Mouse (Mus musculus): ENCODE results near the gene Dnase2a. TPM values are rescaled to one million over a fixed set of nuclear protein-coding genes. Genes with fewer than 3 reads are reported as not detected.
A peak's percentile ranks its signal among the peaks of the same experiment; 100 is the strongest.

Dnase2a gene
- polyA plus RNA-seq, 1 experiment from 2014 or later = 15.4 TPM

- TF ChIP-seq EP300 (IDR thresholded peaks at IDR 0.05; ENCODE audit: low read depth) = no peak
- TF ChIP-seq CTCF (IDR thresholded peaks at IDR 0.05; ENCODE audit: low read depth) = peak; percentile 88
- H3K9me3 ChIP-seq (ENCODE audit: low read length) = no peaks in the 10 kb centered on the region
- H3K27me3 ChIP-seq (ENCODE audit: insufficient read depth, low read length) = peaks cover 29% of the 10 kb centered on the region
- ATAC-seq = peak; percentile 55
- no peak overlapping the region for H3K27ac ChIP-seq (ENCODE audit: low read depth)
- H3K9ac ChIP-seq (replicated peaks) = no peak overlapping the region
- no peaks in the 10 kb centered on the region for H3K36me3 ChIP-seq (replicated peaks; ENCODE audit: insufficient read depth, low read length)
- peak overlapping the region; percentile 53 for H3K4me2 ChIP-seq (ENCODE audit: low read depth, low read length)
- H3K4me1 ChIP-seq (ENCODE audit: insufficient read depth) = peaks cover 4% of the 10 kb centered on the region; the same call in 1 of the 2 replicates
- 5% methylated on average over 52 of the region's 52 CpGs for WGBS (ENCODE audit: insufficient replicate concordance)
- H3K4me3 ChIP-seq (ENCODE audit: low read depth, low read length) = no peak overlapping the region
- peak; percentile 83 for DNase-seq
These were observed 20.3 kb downstream of the Dnase2a start for GRCm38 (mm10) chr8:84928456-84929306.

- no peak overlapping the region for H3K27ac ChIP-seq (ENCODE audit: low read depth)
- ATAC-seq (no peak), DNase-seq (no peak)
- no peak for TF ChIP-seq CTCF (IDR thresholded peaks at IDR 0.05; ENCODE audit: low read depth)
- no peak for TF ChIP-seq EP300 (IDR thresholded peaks at IDR 0.05; ENCODE audit: low read depth)
- H3K36me3 ChIP-seq (replicated peaks; ENCODE audit: insufficient read depth, low read length) = no peaks in the 10 kb centered on the region
- peaks cover 4% of the 10 kb centered on the region; the same call in 1 of the 2 replicates for H3K4me1 ChIP-seq (ENCODE audit: insufficient read depth)
- no peak overlapping the region for H3K9ac ChIP-seq (replicated peaks)
- no peak overlapping the region for H3K4me3 ChIP-seq (ENCODE audit: low read depth, low read length)
- 76% methylated on average over 13 of the region's 13 CpGs for WGBS (ENCODE audit: insufficient replicate concordance)
- peaks cover 47% of the 10 kb centered on the region for H3K27me3 ChIP-seq (ENCODE audit: insufficient read depth, low read length)
- H3K4me2 ChIP-seq (ENCODE audit: low read depth, low read length) = no peak overlapping the region
- H3K9me3 ChIP-seq (ENCODE audit: low read length) = no peaks in the 10 kb centered on the region
These were observed 22.2 kb downstream of the Dnase2a start for GRCm38 (mm10) chr8:84930582-84930981.

- no peaks in the 10 kb centered on the region for H3K36me3 ChIP-seq (replicated peaks; ENCODE audit: insufficient read depth, low read length)
- peaks cover 70% of the 10 kb centered on the region for H3K27me3 ChIP-seq (ENCODE audit: insufficient read depth, low read length)
- no peaks in the 10 kb centered on the region for H3K9me3 ChIP-seq (ENCODE audit: low read length)
- no peak overlapping the region for H3K9ac ChIP-seq (replicated peaks)
- no peaks in the 10 kb centered on the region; the same call in none of the 2 replicates for H3K4me1 ChIP-seq (ENCODE audit: insufficient read depth)
- WGBS (ENCODE audit: insufficient replicate concordance) = 66% methylated on average over 16 of the region's 16 CpGs
- no peak overlapping the region for H3K27ac ChIP-seq (ENCODE audit: low read depth)
- TF ChIP-seq EP300 (IDR thresholded peaks at IDR 0.05; ENCODE audit: low read depth) (no peak), CTCF (IDR thresholded peaks at IDR 0.05; ENCODE audit: low read depth) (no peak)
- DNase-seq (no peak), ATAC-seq (no peak)
- no peak overlapping the region for H3K4me2 ChIP-seq (ENCODE audit: low read depth, low read length)
- H3K4me3 ChIP-seq (ENCODE audit: low read depth, low read length) = no peak overlapping the region
These were observed 25.6 kb downstream of the Dnase2a start for GRCm38 (mm10) chr8:84933767-84934559.

GRCm38 (mm10) chr8:84934860-84935259 is 26.5 kb downstream of the Dnase2a start:
- no peak overlapping the region for H3K4me2 ChIP-seq (ENCODE audit: low read depth, low read length)

GRCm38 (mm10) chr8:84935489-84935888 is 27.1 kb downstream of the Dnase2a start:
- TF ChIP-seq CTCF (IDR thresholded peaks at IDR 0.05; ENCODE audit: low read depth) = no peak
- Histone ChIP-seq H3K4me3 (ENCODE audit: low read depth, low read length) (no peak overlapping the region), H3K36me3 (replicated peaks; ENCODE audit: insufficient read depth, low read length) (no peaks in the 10 kb centered on the region), H3K27ac (ENCODE audit: low read depth) (no peak overlapping the region), H3K27me3 (ENCODE audit: insufficient read depth, low read length) (peaks cover 58% of the 10 kb centered on the region), H3K9ac (replicated peaks) (no peak overlapping the region), H3K9me3 (ENCODE audit: low read length) (no peaks in the 10 kb centered on the region), H3K4me2 (ENCODE audit: low read depth, low read length) (no peak overlapping the region), H3K4me1 (ENCODE audit: insufficient read depth) (no peaks in the 10 kb centered on the region; the same call in none of the 2 replicates)
- DNase-seq = no peak
- WGBS (ENCODE audit: insufficient replicate concordance) = 3% methylated on average over 14 of the region's 14 CpGs
- no peak; the same call in 1 of the 2 replicates for ATAC-seq

More at GRCm38 (mm10) chr8:84934860-84935259, 26.5 kb downstream of the Dnase2a start:
- H3K36me3 ChIP-seq (replicated peaks; ENCODE audit: insufficient read depth, low read length) = no peaks in the 10 kb centered on the region
- TF ChIP-seq CTCF (IDR thresholded peaks at IDR 0.05; ENCODE audit: low read depth) = no peak
- no peak overlapping the region for H3K27ac ChIP-seq (ENCODE audit: low read depth)
- H3K9ac ChIP-seq (replicated peaks) = no peak overlapping the region
- DNase-seq (no peak), ATAC-seq (no peak)
- no peaks in the 10 kb centered on the region for H3K9me3 ChIP-seq (ENCODE audit: low read length)
- H3K27me3 ChIP-seq (ENCODE audit: insufficient read depth, low read length) = peaks cover 64% of the 10 kb centered on the region
- no peak overlapping the region for H3K4me3 ChIP-seq (ENCODE audit: low read depth, low read length)
- WGBS (ENCODE audit: insufficient replicate concordance) = 3% methylated on average over 15 of the region's 15 CpGs
- no peaks in the 10 kb centered on the region; the same call in none of the 2 replicates for H3K4me1 ChIP-seq (ENCODE audit: insufficient read depth)
